Comparison of ENCODE assay signal across 10 mouse cellular contexts in genomic region chr4:131833971-131834609, GRCm38 (mm10). TPM values are rescaled to one million over a fixed set of nuclear protein-coding genes. Genes with fewer than 3 reads are reported as not detected.
DNase-seq lines count a peak whose midpoint lies in the region; ATAC-seq and TF ChIP-seq lines count a peak whose summit lies in the region.
"Had no signal": no experiment of that assay in that cellular context is flagged by ENCODE, and none has a peak within 500 bp of the region (broad histone marks: within the 10 kb centered on the region; RNA-seq: fewer than 3 reads in every experiment).

No protein-coding gene starts in this region.

- H3K9me3 ChIP-seq in forebrain, embryonic 13.5 days (replicated peaks), result no peaks in the 10 kb centered on the region
- H3K9me3 ChIP-seq in forebrain, embryonic 16.5 days (ENCODE audit: control insufficient read depth, low read length), result no peaks in the 10 kb centered on the region
- no peaks in the 10 kb centered on the region for H3K9me3 ChIP-seq in midbrain, embryonic 10.5 days (replicated peaks)
- H3K9me3 ChIP-seq in midbrain, embryonic 15.5 days, result no peaks in the 10 kb centered on the region
- no peaks in the 10 kb centered on the region for H3K9me3 ChIP-seq in embryonic facial prominence, embryonic 13.5 days
- H3K9me3 ChIP-seq in lung, postnatal 0 days (ENCODE audit: low read length), result no peaks in the 10 kb centered on the region
- H3K9me3 ChIP-seq: lung, embryonic 15.5 days; stomach, embryonic 15.5 days had no signal

- H3K9ac ChIP-seq in forebrain, embryonic 13.5 days, result peak overlapping the region; percentile 27; the same call in 1 of the 2 replicates
- H3K9ac ChIP-seq in forebrain, embryonic 16.5 days (replicated peaks; ENCODE audit: low read depth, low read length), result no peak overlapping the region
- H3K9ac ChIP-seq in midbrain, embryonic 15.5 days, result no peak overlapping the region
- H3K9ac ChIP-seq in embryonic facial prominence, embryonic 13.5 days, result no peak overlapping the region
- no peak overlapping the region for H3K9ac ChIP-seq in lung, postnatal 0 days (replicated peaks; ENCODE audit: low read depth)
- H3K9ac ChIP-seq: lung, embryonic 15.5 days; stomach, embryonic 15.5 days had no signal

- 29% methylated on average over 9 of the region's 9 CpGs for WGBS in forebrain, embryonic 13.5 days
- 25% methylated on average over 9 of the region's 9 CpGs for WGBS in forebrain, embryonic 16.5 days
- 32% methylated on average over 9 of the region's 9 CpGs for WGBS in midbrain, embryonic 10.5 days
- 27% methylated on average over 9 of the region's 9 CpGs for WGBS in midbrain, embryonic 15.5 days
- 22% methylated on average over 9 of the region's 9 CpGs for WGBS in embryonic facial prominence, embryonic 13.5 days
- WGBS in lung, postnatal 0 days, result 35% methylated on average over 9 of the region's 9 CpGs

- no peak for TF ChIP-seq EP300 in lung, postnatal 0 days (IDR thresholded peaks at IDR 0.05)

- H3K36me3 ChIP-seq in forebrain, embryonic 13.5 days (ENCODE audit: poor library complexity, severe bottlenecking), result no peaks in the 10 kb centered on the region
- no peaks in the 10 kb centered on the region for H3K36me3 ChIP-seq in forebrain, embryonic 16.5 days (ENCODE audit: control insufficient read depth, insufficient read depth)
- H3K36me3 ChIP-seq in midbrain, embryonic 10.5 days, result no peaks in the 10 kb centered on the region
- H3K36me3 ChIP-seq in midbrain, embryonic 15.5 days (replicated peaks), result no peaks in the 10 kb centered on the region
- H3K36me3 ChIP-seq in embryonic facial prominence, embryonic 13.5 days, result no peaks in the 10 kb centered on the region
- no peaks in the 10 kb centered on the region for H3K36me3 ChIP-seq in lung, postnatal 0 days (ENCODE audit: insufficient read depth, low read length)
- H3K36me3 ChIP-seq: lung, embryonic 15.5 days; stomach, embryonic 15.5 days had no signal

- H3K4me2 ChIP-seq in forebrain, embryonic 13.5 days, result no peak overlapping the region
- no peak overlapping the region for H3K4me2 ChIP-seq in forebrain, embryonic 16.5 days (ENCODE audit: low read length)
- no peak overlapping the region for H3K4me2 ChIP-seq in midbrain, embryonic 15.5 days
- H3K4me2 ChIP-seq in embryonic facial prominence, embryonic 13.5 days, result no peak overlapping the region; the same call in 1 of the 2 replicates
- H3K4me2 ChIP-seq in lung, postnatal 0 days (replicated peaks; ENCODE audit: low read depth, low read length), result no peak overlapping the region
- H3K4me2 ChIP-seq: lung, embryonic 15.5 days; stomach, embryonic 15.5 days had no signal

- no peak overlapping the region for H3K4me3 ChIP-seq in forebrain, embryonic 13.5 days
- H3K4me3 ChIP-seq in forebrain, embryonic 16.5 days (replicated peaks; ENCODE audit: low read length), result no peak overlapping the region
- H3K4me3 ChIP-seq in midbrain, embryonic 10.5 days, result no peak overlapping the region
- H3K4me3 ChIP-seq in midbrain, embryonic 15.5 days, result no peak overlapping the region
- H3K4me3 ChIP-seq in embryonic facial prominence, embryonic 13.5 days, result no peak overlapping the region
- no peak overlapping the region for H3K4me3 ChIP-seq in lung, postnatal 0 days (ENCODE audit: low read depth, low read length)
- H3K4me3 ChIP-seq: lung, embryonic 15.5 days; stomach, embryonic 15.5 days had no signal

- DNase-seq in midbrain, embryonic 10.5 days (ENCODE audit: low spot score), result peak; percentile 33
- DNase-seq in lung, postnatal 0 days (ENCODE audit: low spot score), result peak; percentile 59
- DNase-seq in thymus, postnatal 14 days, result no peak

- H3K27me3 ChIP-seq in forebrain, embryonic 13.5 days, result peaks cover 17% of the 10 kb centered on the region
- H3K27me3 ChIP-seq in forebrain, embryonic 16.5 days (replicated peaks; ENCODE audit: control insufficient read depth, insufficient read depth, low read length), result no peaks in the 10 kb centered on the region
- H3K27me3 ChIP-seq in midbrain, embryonic 10.5 days (ENCODE audit: low read depth, poor library complexity, severe bottlenecking), result peaks cover 69% of the 10 kb centered on the region
- peaks cover 20% of the 10 kb centered on the region; the same call in 1 of the 2 replicates for H3K27me3 ChIP-seq in midbrain, embryonic 15.5 days (replicated peaks)
- H3K27me3 ChIP-seq in embryonic facial prominence, embryonic 13.5 days, result peaks cover 13% of the 10 kb centered on the region
- no peaks in the 10 kb centered on the region for H3K27me3 ChIP-seq in lung, postnatal 0 days (replicated peaks; ENCODE audit: insufficient read depth, low read length)

- H3K4me1 ChIP-seq in forebrain, embryonic 13.5 days, result peaks cover 81% of the 10 kb centered on the region
- peaks cover 35% of the 10 kb centered on the region for H3K4me1 ChIP-seq in forebrain, embryonic 16.5 days (replicated peaks; ENCODE audit: control insufficient read depth, insufficient read depth, low read length)
- peaks cover 70% of the 10 kb centered on the region for H3K4me1 ChIP-seq in midbrain, embryonic 10.5 days
- peaks cover 28% of the 10 kb centered on the region for H3K4me1 ChIP-seq in midbrain, embryonic 15.5 days
- H3K4me1 ChIP-seq in embryonic facial prominence, embryonic 13.5 days, result peaks cover 73% of the 10 kb centered on the region
- no peaks in the 10 kb centered on the region for H3K4me1 ChIP-seq in lung, postnatal 0 days (ENCODE audit: insufficient read depth, low read depth, low read length)

- H3K27ac ChIP-seq in forebrain, embryonic 13.5 days, result peak overlapping the region; percentile 46; the same call in 1 of the 2 replicates
- no peak overlapping the region for H3K27ac ChIP-seq in forebrain, embryonic 16.5 days (ENCODE audit: low read length)
- H3K27ac ChIP-seq in midbrain, embryonic 10.5 days (replicated peaks), result 0 out of 2 replicates have a peak overlapping the region, but pooled peaks have one; percentile 18
- H3K27ac ChIP-seq in midbrain, embryonic 15.5 days, result no peak overlapping the region
- H3K27ac ChIP-seq in embryonic facial prominence, embryonic 13.5 days, result 0 out of 2 replicates have a peak overlapping the region, but pooled peaks have one; percentile 40
- H3K27ac ChIP-seq in lung, postnatal 0 days (ENCODE audit: low read length), result no peak overlapping the region
- H3K27ac ChIP-seq: lung, embryonic 15.5 days; stomach, embryonic 15.5 days had no signal

- TF ChIP-seq CTCF in lung, postnatal 0 days (IDR thresholded peaks at IDR 0.05), result peak; percentile 70

- no peak for ATAC-seq in forebrain, embryonic 13.5 days
- no peak for ATAC-seq in forebrain, embryonic 16.5 days
- no peak for ATAC-seq in midbrain, embryonic 15.5 days (replicated peaks)
- no peak for ATAC-seq in embryonic facial prominence, embryonic 13.5 days (ENCODE audit: insufficient number of reproducible peaks, insufficient read depth, low FRiP score, low TSS enrichment, low read depth)
- ATAC-seq in lung, postnatal 0 days, result peak; percentile 18
- no peak for ATAC-seq in megakaryocyte, adult 5-6 weeks (ENCODE audit: poor library complexity, severe bottlenecking)

RNA-seq across cellular contexts. Expression of gene Ptpru, which starts 4.0 kb away (rescaled TPM):
- polyA plus RNA-seq in forebrain, embryonic 13.5 days (2015; fragmentation: Nextera tagmentation; extraction: Ambion mirVana), result 31.1 and 34.7 TPM in 2 replicates
- polyA plus RNA-seq in forebrain, embryonic 16.5 days (2015; fragmentation: Nextera tagmentation; extraction: Ambion mirVana), result 21.5 and 29.7 TPM in 2 replicates
- polyA plus RNA-seq in midbrain, embryonic 10.5 days (2016; fragmentation: Nextera tagmentation; extraction: Ambion mirVana), result 12.4 and 16.8 TPM in 2 replicates
- polyA plus RNA-seq in midbrain, embryonic 15.5 days (2015; fragmentation: Nextera tagmentation; extraction: Ambion mirVana), result 22.1 and 27.9 TPM in 2 replicates
- polyA plus RNA-seq in embryonic facial prominence, embryonic 13.5 days (2015; fragmentation: Nextera tagmentation; extraction: Ambion mirVana), result 30.0 and 34.3 TPM in 2 replicates
- polyA plus RNA-seq in lung, postnatal 0 days (2015; fragmentation: Nextera tagmentation; extraction: Ambion mirVana), result 8.5 and 9.3 TPM in 2 replicates
- total RNA-seq in megakaryocyte, adult 5-6 weeks (2015), result 2.1 and 2.5 TPM in 2 replicates
- total RNA-seq in megakaryocyte, adult 5-6 weeks (2017), result 0.49 and 0.95 TPM in 2 replicates

RNA-seq across cellular contexts. Expression of gene Mecr, which starts 9.2 kb away (rescaled TPM):
- 39.0 and 41.3 TPM in 2 replicates for polyA plus RNA-seq in forebrain, embryonic 13.5 days (2015; fragmentation: Nextera tagmentation; extraction: Ambion mirVana)
- polyA plus RNA-seq in forebrain, embryonic 16.5 days (2015; fragmentation: Nextera tagmentation; extraction: Ambion mirVana), result 36.7 and 38.3 TPM in 2 replicates
- 51.7 and 58.0 TPM in 2 replicates for polyA plus RNA-seq in midbrain, embryonic 10.5 days (2016; fragmentation: Nextera tagmentation; extraction: Ambion mirVana)
- polyA plus RNA-seq in midbrain, embryonic 15.5 days (2015; fragmentation: Nextera tagmentation; extraction: Ambion mirVana), result 38.3 and 40.3 TPM in 2 replicates
- polyA plus RNA-seq in embryonic facial prominence, embryonic 13.5 days (2015; fragmentation: Nextera tagmentation; extraction: Ambion mirVana), result 51.2 and 58.6 TPM in 2 replicates
- 20.6 and 21.2 TPM in 2 replicates for polyA plus RNA-seq in lung, postnatal 0 days (2015; fragmentation: Nextera tagmentation; extraction: Ambion mirVana)
- 15.3 and 18.4 TPM in 2 replicates for total RNA-seq in megakaryocyte, adult 5-6 weeks (2015)
- 11.0 and 20.6 TPM in 2 replicates for total RNA-seq in megakaryocyte, adult 5-6 weeks (2017)

RNA-seq across cellular contexts. Expression of gene Srsf4, which starts 39.3 kb away (rescaled TPM):
- polyA plus RNA-seq in forebrain, embryonic 13.5 days (2015; fragmentation: Nextera tagmentation; extraction: Ambion mirVana), result 166 and 168 TPM in 2 replicates
- polyA plus RNA-seq in forebrain, embryonic 16.5 days (2015; fragmentation: Nextera tagmentation; extraction: Ambion mirVana), result 143 and 156 TPM in 2 replicates
- polyA plus RNA-seq in midbrain, embryonic 10.5 days (2016; fragmentation: Nextera tagmentation; extraction: Ambion mirVana), result 147 and 157 TPM in 2 replicates
- 116 and 117 TPM in 2 replicates for polyA plus RNA-seq in midbrain, embryonic 15.5 days (2015; fragmentation: Nextera tagmentation; extraction: Ambion mirVana)
- 126 and 127 TPM in 2 replicates for polyA plus RNA-seq in embryonic facial prominence, embryonic 13.5 days (2015; fragmentation: Nextera tagmentation; extraction: Ambion mirVana)
- polyA plus RNA-seq in lung, postnatal 0 days (2015; fragmentation: Nextera tagmentation; extraction: Ambion mirVana), result 62.6 TPM in 2 replicates
- total RNA-seq in megakaryocyte, adult 5-6 weeks (2015), result 39.0 and 39.7 TPM in 2 replicates
- 44.5 and 61.2 TPM in 2 replicates for total RNA-seq in megakaryocyte, adult 5-6 weeks (2017)

Comparison
In these comparisons a context has a peak if more than half of its experiments do, and no peak if none do; other contexts are left out.
1. H3K27ac ChIP-seq: peak in forebrain, embryonic 13.5 days (single experiment), midbrain, embryonic 10.5 days (single experiment) and embryonic facial prominence, embryonic 13.5 days (single experiment); none in forebrain, embryonic 16.5 days (single experiment), midbrain, embryonic 15.5 days (single experiment) and lung, postnatal 0 days (single experiment).